Mouse (Mus musculus): Measurements from ENCODE around the gene Tmtc4. TPM values are rescaled to one million over a fixed set of nuclear protein-coding genes. Genes with fewer than 3 reads are reported as not detected.

The Tmtc4 gene
- polyA plus RNA-seq, 1 experiment = 10.6 TPM

GRCm38 (mm10) chr14:122913657-122914056 lies 70.2 kb downstream of the Tmtc4 start, which contains the start of gene Ggact:
Gene Ggact (minus strand): TSS chr14:122913757.
- H3K36me3 ChIP-seq (ENCODE audit: control insufficient read depth, insufficient read depth) = peaks cover 4% of the 10 kb centered on the region
- H3K79me2 ChIP-seq (ENCODE audit: control insufficient read depth, insufficient read depth) = peaks cover 19% of the 10 kb centered on the region
- TF ChIP-seq CTCF (IDR thresholded peaks at IDR 0.05; ENCODE audit: control insufficient read depth, insufficient read depth, insufficient read length) (no peak), FOSL1 (IDR thresholded peaks at IDR 0.05; ENCODE audit: insufficient read depth, low read length, poor library complexity, severe bottlenecking) (no peak), MYOG (IDR thresholded peaks at IDR 0.05; ENCODE audit: control insufficient read depth, extremely low read depth, insufficient read length) (no peak), MYOD1 (IDR thresholded peaks at IDR 0.05; ENCODE audit: control insufficient read depth, insufficient read length, low read depth) (no peak), CEBPB (IDR thresholded peaks at IDR 0.05; ENCODE audit: low read depth) (no peak), USF1 (IDR thresholded peaks at IDR 0.05; ENCODE audit: low read depth) (no peak), MAX (IDR thresholded peaks at IDR 0.05) (no peak)
- no peaks in the 10 kb centered on the region for H3K27me3 ChIP-seq (ENCODE audit: control insufficient read depth, insufficient read depth, insufficient read length)
- H3ac ChIP-seq (ENCODE audit: control insufficient read depth, insufficient read length, low read depth) = peak within 1 kb of the TSS; percentile 72
- H3K79me3 ChIP-seq (ENCODE audit: low read depth) = peaks cover 5% of the 10 kb centered on the region
- peak within 1 kb of the TSS; percentile 42 for H3K4me3 ChIP-seq (ENCODE audit: insufficient read depth, poor library complexity, severe bottlenecking)

GRCm38 (mm10) chr14:122912812-122913498 lies 70.9 kb downstream of the Tmtc4 start:
- Histone ChIP-seq H3K36me3 (ENCODE audit: control insufficient read depth, insufficient read depth) (peaks cover 4% of the 10 kb centered on the region), H3K79me3 (ENCODE audit: low read depth) (peaks cover 9% of the 10 kb centered on the region), H3K27me3 (ENCODE audit: control insufficient read depth, insufficient read depth, insufficient read length) (no peaks in the 10 kb centered on the region), H3K4me3 (ENCODE audit: insufficient read depth, poor library complexity, severe bottlenecking) (peak overlapping the region; percentile 42), H3ac (ENCODE audit: control insufficient read depth, insufficient read length, low read depth) (peak overlapping the region; percentile 72), H3K79me2 (ENCODE audit: control insufficient read depth, insufficient read depth) (peaks cover 26% of the 10 kb centered on the region)
- TF ChIP-seq CEBPB (IDR thresholded peaks at IDR 0.05; ENCODE audit: low read depth) (peak; percentile 36), USF1 (IDR thresholded peaks at IDR 0.05; ENCODE audit: low read depth) (no peak), CTCF (IDR thresholded peaks at IDR 0.05; ENCODE audit: control insufficient read depth, insufficient read depth, insufficient read length) (no peak)

GRCm38 (mm10) chr14:122912137-122912536 lies 71.7 kb downstream of the Tmtc4 start:
- peak overlapping the region; percentile 36 for H3ac ChIP-seq (ENCODE audit: control insufficient read depth, insufficient read length, low read depth)
- peak overlapping the region; percentile 42 for H3K4me3 ChIP-seq (ENCODE audit: insufficient read depth, poor library complexity, severe bottlenecking)
- TF ChIP-seq MYOG (IDR thresholded peaks at IDR 0.05; ENCODE audit: control insufficient read depth, extremely low read depth, insufficient read length) (no peak), CEBPB (IDR thresholded peaks at IDR 0.05; ENCODE audit: low read depth) (no peak), CTCF (IDR thresholded peaks at IDR 0.05; ENCODE audit: control insufficient read depth, insufficient read depth, insufficient read length) (no peak), MYOD1 (IDR thresholded peaks at IDR 0.05; ENCODE audit: control insufficient read depth, insufficient read length, low read depth) (no peak), MAX (IDR thresholded peaks at IDR 0.05) (no peak), USF1 (IDR thresholded peaks at IDR 0.05; ENCODE audit: low read depth) (no peak), FOSL1 (IDR thresholded peaks at IDR 0.05; ENCODE audit: insufficient read depth, low read length, poor library complexity, severe bottlenecking) (no peak)
- no peaks in the 10 kb centered on the region for H3K27me3 ChIP-seq (ENCODE audit: control insufficient read depth, insufficient read depth, insufficient read length)
- peaks cover 11% of the 10 kb centered on the region for H3K79me3 ChIP-seq (ENCODE audit: low read depth)
- H3K36me3 ChIP-seq (ENCODE audit: control insufficient read depth, insufficient read depth) = peaks cover 4% of the 10 kb centered on the region
- H3K79me2 ChIP-seq (ENCODE audit: control insufficient read depth, insufficient read depth) = peaks cover 34% of the 10 kb centered on the region

- H3K79me3 ChIP-seq (ENCODE audit: low read depth) = peaks cover 11% of the 10 kb centered on the region
- peaks cover 36% of the 10 kb centered on the region for H3K79me2 ChIP-seq (ENCODE audit: control insufficient read depth, insufficient read depth)
- no peak overlapping the region for H3K4me3 ChIP-seq (ENCODE audit: insufficient read depth, poor library complexity, severe bottlenecking)
- H3K27me3 ChIP-seq (ENCODE audit: control insufficient read depth, insufficient read depth, insufficient read length) = no peaks in the 10 kb centered on the region
- peaks cover under 1% of the 10 kb centered on the region for H3K36me3 ChIP-seq (ENCODE audit: control insufficient read depth, insufficient read depth)
- no peak overlapping the region for H3ac ChIP-seq (ENCODE audit: control insufficient read depth, insufficient read length, low read depth)
- no peak for TF ChIP-seq MAX (IDR thresholded peaks at IDR 0.05)
Observed at GRCm38 (mm10) chr14:122911265-122911664, 72.6 kb downstream of the Tmtc4 start.

GRCm38 (mm10) chr14:122909368-122910091 lies 74.3 kb downstream of the Tmtc4 start:
- Histone ChIP-seq H3K4me3 (ENCODE audit: insufficient read depth, poor library complexity, severe bottlenecking) (no peak overlapping the region), H3K36me3 (ENCODE audit: control insufficient read depth, insufficient read depth) (peaks cover 14% of the 10 kb centered on the region), H3K79me3 (ENCODE audit: low read depth) (peaks cover 11% of the 10 kb centered on the region), H3ac (ENCODE audit: control insufficient read depth, insufficient read length, low read depth) (no peak overlapping the region), H3K27me3 (ENCODE audit: control insufficient read depth, insufficient read depth, insufficient read length) (no peaks in the 10 kb centered on the region), H3K79me2 (ENCODE audit: control insufficient read depth, insufficient read depth) (peaks cover 36% of the 10 kb centered on the region)
- TF ChIP-seq MYOG (IDR thresholded peaks at IDR 0.05; ENCODE audit: control insufficient read depth, extremely low read depth, insufficient read length) (no peak), FOSL1 (IDR thresholded peaks at IDR 0.05; ENCODE audit: insufficient read depth, low read length, poor library complexity, severe bottlenecking) (no peak), CTCF (IDR thresholded peaks at IDR 0.05; ENCODE audit: control insufficient read depth, insufficient read depth, insufficient read length) (no peak), MYOD1 (IDR thresholded peaks at IDR 0.05; ENCODE audit: control insufficient read depth, insufficient read length, low read depth) (no peak), USF1 (IDR thresholded peaks at IDR 0.05; ENCODE audit: low read depth) (no peak), MAX (IDR thresholded peaks at IDR 0.05) (no peak), CEBPB (IDR thresholded peaks at IDR 0.05; ENCODE audit: low read depth) (no peak)

- Histone ChIP-seq H3K27me3 (ENCODE audit: control insufficient read depth, insufficient read depth, insufficient read length) (no peaks in the 10 kb centered on the region), H3ac (ENCODE audit: control insufficient read depth, insufficient read length, low read depth) (no peak overlapping the region), H3K36me3 (ENCODE audit: control insufficient read depth, insufficient read depth) (peaks cover 14% of the 10 kb centered on the region), H3K79me2 (ENCODE audit: control insufficient read depth, insufficient read depth) (peaks cover 36% of the 10 kb centered on the region), H3K79me3 (ENCODE audit: low read depth) (peaks cover 11% of the 10 kb centered on the region), H3K4me3 (ENCODE audit: insufficient read depth, poor library complexity, severe bottlenecking) (no peak overlapping the region)
- TF ChIP-seq CTCF (IDR thresholded peaks at IDR 0.05; ENCODE audit: control insufficient read depth, insufficient read depth, insufficient read length) = no peak
Observed at GRCm38 (mm10) chr14:122908075-122908474, 75.8 kb downstream of the Tmtc4 start.

Data from C2C12 (cell line).